Mouse (Mus musculus): ENCODE data around the gene Ppp3cb. TPM values are rescaled to one million over a fixed set of nuclear protein-coding genes. Genes with fewer than 3 reads are reported as not detected.
A peak's percentile ranks its signal among the peaks of the same experiment; 100 is the strongest.

The Ppp3cb gene
- total RNA-seq, 1 experiment from 2014 or later = 88.2 TPM

GRCm38 (mm10) chr14:20482051-20482751, 64.2 kb downstream of the Ppp3cb start:
- ATAC-seq (ENCODE audit: extremely low read depth, insufficient number of reproducible peaks, low FRiP score, poor library complexity, severe bottlenecking) = no peak

DNA sequence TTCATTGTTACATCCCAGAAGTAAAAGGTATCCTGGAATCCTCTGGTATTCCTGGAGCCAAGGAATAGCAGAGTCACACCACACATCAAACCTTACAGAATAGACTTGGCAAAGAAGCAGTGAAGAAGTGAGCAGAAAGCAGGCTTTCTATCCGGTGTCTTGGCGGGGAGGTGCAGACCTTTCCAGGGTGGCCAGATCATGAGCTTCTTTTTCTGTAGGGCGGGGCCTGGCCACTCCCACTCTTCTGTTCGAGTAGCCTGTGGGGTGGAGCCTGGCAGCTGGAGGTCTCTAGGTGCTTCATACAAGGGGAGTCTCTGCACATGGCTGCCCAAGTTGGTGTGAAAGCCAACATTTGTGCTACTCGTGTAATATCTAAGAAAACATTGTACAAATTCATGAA, 65.2 kb downstream of the Ppp3cb start:
- no peak for ATAC-seq (ENCODE audit: extremely low read depth, insufficient number of reproducible peaks, low FRiP score, poor library complexity, severe bottlenecking)

DNA sequence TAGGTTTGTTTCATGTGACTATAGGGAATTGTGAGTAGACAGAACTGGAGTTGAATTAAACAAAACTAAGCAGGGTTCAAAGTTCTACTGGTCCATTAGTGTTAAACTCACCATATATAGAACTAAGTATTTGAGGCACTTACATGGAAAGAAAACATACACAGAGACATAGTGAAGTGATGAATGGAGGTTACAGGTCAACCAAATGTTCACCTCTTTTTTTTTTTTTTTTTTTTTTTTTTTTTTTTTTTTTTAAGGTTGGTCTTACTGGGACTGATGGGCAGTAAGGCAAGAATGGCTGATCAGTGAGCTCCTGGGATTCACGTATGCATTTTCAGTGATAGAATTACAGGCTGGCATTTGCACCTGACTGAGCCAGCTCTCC, 66.2 kb downstream of the Ppp3cb start:
- ATAC-seq (ENCODE audit: extremely low read depth, insufficient number of reproducible peaks, low FRiP score, poor library complexity, severe bottlenecking) = no peak

GRCm38 (mm10) chr14:20479291-20480194, 66.8 kb downstream of the Ppp3cb start, which contains the start of gene Anxa7:
Anxa7 (minus strand) TSS chr14:20480133.
- peak; percentile 80 for ATAC-seq (ENCODE audit: extremely low read depth, insufficient number of reproducible peaks, low FRiP score, poor library complexity, severe bottlenecking)

- no peak for ATAC-seq (ENCODE audit: extremely low read depth, insufficient number of reproducible peaks, low FRiP score, poor library complexity, severe bottlenecking)
Measured at GRCm38 (mm10) chr14:20478801-20479200, 67.6 kb downstream of the Ppp3cb start.

GRCm38 (mm10) chr14:20478385-20478784, 68.0 kb downstream of the Ppp3cb start:
- ATAC-seq (ENCODE audit: extremely low read depth, insufficient number of reproducible peaks, low FRiP score, poor library complexity, severe bottlenecking) = no peak

- no peak for ATAC-seq (ENCODE audit: extremely low read depth, insufficient number of reproducible peaks, low FRiP score, poor library complexity, severe bottlenecking)
Measured at GRCm38 (mm10) chr14:20477261-20478025, 68.9 kb downstream of the Ppp3cb start.

DNA sequence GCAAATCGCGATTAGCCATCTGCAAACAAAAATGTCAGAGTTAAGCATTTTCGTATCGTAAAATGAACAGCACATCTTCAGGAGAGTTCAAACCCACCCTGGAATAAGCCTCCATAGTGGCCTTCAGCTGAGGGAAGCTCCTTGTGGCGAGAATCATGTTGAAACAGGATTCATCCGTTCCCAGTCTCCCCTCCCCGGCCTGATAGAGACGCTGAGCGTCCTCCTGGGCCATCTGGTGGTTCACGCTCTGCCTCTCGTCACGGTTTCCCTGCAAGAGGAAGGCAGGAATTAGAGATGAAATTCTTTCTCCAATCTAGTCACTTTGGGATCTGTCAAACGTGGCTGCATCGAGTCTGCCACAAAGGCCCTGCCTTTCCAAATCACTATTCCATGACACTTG, 86.2 kb downstream of the Ppp3cb start:
- ATAC-seq (ENCODE audit: extremely low read depth, insufficient number of reproducible peaks, low FRiP score, poor library complexity, severe bottlenecking) = no peak

DNA sequence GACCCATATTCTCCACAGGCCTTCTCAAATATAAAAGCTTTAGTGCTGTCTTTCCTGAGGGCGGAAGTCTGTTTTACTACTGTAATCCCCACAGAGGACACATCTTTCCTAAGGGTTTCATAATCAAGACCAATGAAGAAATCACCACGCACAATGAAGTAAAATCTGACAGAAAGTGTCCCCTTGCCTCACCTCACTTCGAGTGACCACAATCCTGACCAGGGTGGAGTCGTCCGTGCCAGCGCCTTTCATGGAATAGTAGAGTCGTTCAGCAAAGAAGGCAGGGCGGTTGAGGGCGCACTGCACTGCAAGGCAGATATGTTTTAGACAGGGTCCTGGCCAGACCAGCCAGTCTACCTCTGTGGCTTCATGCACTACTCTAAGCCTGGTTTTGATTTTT, 88.0 kb downstream of the Ppp3cb start:
- ATAC-seq (ENCODE audit: extremely low read depth, insufficient number of reproducible peaks, low FRiP score, poor library complexity, severe bottlenecking) = no peak

GRCm38 (mm10) chr14:20452929-20453328, 93.4 kb downstream of the Ppp3cb start:
- ATAC-seq (ENCODE audit: extremely low read depth, insufficient number of reproducible peaks, low FRiP score, poor library complexity, severe bottlenecking) = no peak

- no peak for ATAC-seq (ENCODE audit: extremely low read depth, insufficient number of reproducible peaks, low FRiP score, poor library complexity, severe bottlenecking)
Measured at GRCm38 (mm10) chr14:20451765-20452331, 94.5 kb downstream of the Ppp3cb start, which contains the start of gene Cfap70. Cfap70 (minus strand) TSS chr14:20452226.

- ATAC-seq (ENCODE audit: extremely low read depth, insufficient number of reproducible peaks, low FRiP score, poor library complexity, severe bottlenecking) = no peak
Measured at GRCm38 (mm10) chr14:20451302-20451701, 95.1 kb downstream of the Ppp3cb start.

Other genes starting within 250 kb of the Ppp3cb start
- 35.0 and 35.8 TPM in 2 replicates for gene Ecd, start 198.5 kb downstream of the Ppp3cb start, total RNA-seq (2017)
- 58.0 and 59.8 TPM in 2 replicates for gene Fam149b, start 198.4 kb downstream of the Ppp3cb start, total RNA-seq (2017)
- gene Dnajc9, start 157.7 kb downstream of the Ppp3cb start, total RNA-seq (2017) = 179 and 180 TPM in 2 replicates
- gene Mrps16, start 152.9 kb downstream of the Ppp3cb start, total RNA-seq (2017) = 23.1 and 30.7 TPM in 2 replicates
- not detected in 2 replicates for gene Cfap70, start 94.3 kb downstream of the Ppp3cb start, total RNA-seq (2017)
- 83.6 and 84.7 TPM in 2 replicates for gene Anxa7, start 66.4 kb downstream of the Ppp3cb start, total RNA-seq (2017)
- 2.9 and 3.7 TPM in 2 replicates for gene Mss51, start 49.7 kb downstream of the Ppp3cb start, total RNA-seq (2017)
- 3.2 and 4.5 TPM in 2 replicates for gene Usp54, start 94.5 kb upstream of the Ppp3cb start, total RNA-seq (2017)
- not detected in 2 replicates for gene Myoz1, start 110.0 kb upstream of the Ppp3cb start, total RNA-seq (2017)
- gene Synpo2l, start 121.8 kb upstream of the Ppp3cb start, total RNA-seq (2017) = 0.12 TPM in 1 of 2 replicates, not detected in the other
- gene Sec24c, start 127.7 kb upstream of the Ppp3cb start, total RNA-seq (2017) = 188 and 209 TPM in 2 replicates
- gene Fut11, start 148.4 kb upstream of the Ppp3cb start, total RNA-seq (2017) = 5.6 and 5.7 TPM in 2 replicates
- 43.1 and 47.8 TPM in 2 replicates for gene Chchd1, start 156.4 kb upstream of the Ppp3cb start, total RNA-seq (2017)
- gene Zswim8, start 161.0 kb upstream of the Ppp3cb start, total RNA-seq (2017) = 97.9 and 103 TPM in 2 replicates
- gene Ndst2, start 188.0 kb upstream of the Ppp3cb start, total RNA-seq (2017) = 18.2 and 21.4 TPM in 2 replicates
- 53.7 and 64.2 TPM in 2 replicates for gene Camk2g, start 247.5 kb upstream of the Ppp3cb start, total RNA-seq (2017)